Mouse (Mus musculus) gastrocnemius, adult 2 months (tissue): ENCODE measurements around the gene Gigyf2. TPM values are rescaled to one million over a fixed set of nuclear protein-coding genes. Genes with fewer than 3 reads are reported as not detected.
A peak's percentile ranks its signal among the peaks of the same experiment; 100 is the strongest.
"Not testable (repeated sequence)": the region's sequence is repeated elsewhere in the genome, so short reads cannot be mapped to it uniquely, and the experiment has no call there.

Experiments
- DNase-seq: peaks from one replicate; pipeline ENCODE4 v3.0.0; 2022
- H3K27ac ChIP-seq: fragments of 200-600 bp; 2 replicates; pipeline ENCODE4 v1.8.1; 2022; ENCODE audit warnings: mild to moderate bottlenecking
- H3K4me3 ChIP-seq: fragments of 200-600 bp; 2 replicates; pipeline ENCODE4 v1.8.1; 2022; ENCODE audit warnings: mild to moderate bottlenecking, moderate library complexity
- CTCF ChIP-seq: fragments of 200-600 bp; IDR thresholded peaks from 2 replicates; pipeline ENCODE4 v1.8.1; 2022; ENCODE audit warnings: antibody characterized with exemption, mild to moderate bottlenecking, moderate library complexity
- intact Hi-C: fragments of 180-260 bp; cut with DNase I; formaldehyde crosslinking; loops from one replicate; pipeline ENCODE4 v1.15.1; 2025
- total RNA-seq, 2 experiments: library from RNA; stranded (reverse); gene quantifications; 2 replicates each; pipeline ENCODE4 v1.2.3; 2021

Gigyf2 gene
- total RNA-seq, 2 experiments from 2014 or later = 38.2 to 40.2 TPM

- Histone ChIP-seq H3K4me3 (no peak overlapping the region), H3K27ac (no peak overlapping the region)
- DNase-seq = no peak
- TF ChIP-seq CTCF = no peak
- intact Hi-C loops = no loop called here
Observed at GRCm38 (mm10) chr1:87406012-87406411, 79.2 kb downstream of the Gigyf2 start.

DNA sequence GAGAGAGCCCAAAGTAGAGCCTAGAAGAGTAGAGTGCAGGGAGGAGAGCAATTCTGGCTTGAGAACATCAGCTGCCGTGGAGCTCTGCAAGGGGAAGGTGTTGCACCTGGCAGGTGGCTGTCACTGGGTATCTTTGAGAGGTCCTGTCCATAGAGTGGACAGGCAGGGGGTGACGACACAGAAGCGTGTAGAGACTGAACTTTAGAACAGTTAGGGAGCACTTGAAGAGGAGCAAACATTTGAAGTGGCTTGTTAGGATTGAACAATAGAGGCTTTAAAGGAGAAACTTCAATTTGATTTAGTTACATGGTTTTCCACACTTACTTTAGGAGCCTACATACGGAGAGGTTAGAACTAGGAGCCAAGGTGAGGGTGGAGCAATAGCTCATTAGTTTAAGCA is 82.6 kb downstream of the Gigyf2 start:
- Histone ChIP-seq H3K27ac (no peak overlapping the region), H3K4me3 (no peak overlapping the region)
- intact Hi-C loops = no loop called here
- no peak for TF ChIP-seq CTCF
- DNase-seq = no peak

DNA sequence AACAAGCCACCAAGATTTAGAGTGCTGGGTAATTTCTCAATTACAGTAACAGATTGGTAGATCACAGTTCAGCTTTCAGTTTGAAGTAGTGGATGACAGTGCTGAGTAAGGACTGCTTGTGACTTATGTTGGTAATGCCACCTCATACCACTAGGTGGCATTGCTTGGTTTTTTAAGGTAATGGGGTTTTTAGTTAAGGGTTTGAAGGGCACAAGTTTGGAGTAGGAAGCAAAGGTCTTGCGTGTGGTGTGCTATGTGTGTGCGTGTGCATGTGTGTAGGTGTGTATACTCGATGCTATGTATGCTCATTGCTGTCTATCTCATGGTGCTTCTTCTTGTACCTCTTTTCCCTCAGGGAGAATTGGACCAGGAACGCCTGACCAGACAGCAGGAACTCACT is 91.9 kb downstream of the Gigyf2 start:
- Histone ChIP-seq H3K27ac (no peak overlapping the region), H3K4me3 (no peak overlapping the region)
- DNase-seq = no peak
- intact Hi-C loops = no loop called here
- TF ChIP-seq CTCF = peak; percentile 76

GRCm38 (mm10) chr1:87435125-87435524 is 108.3 kb downstream of the Gigyf2 start:
- Histone ChIP-seq H3K27ac (peak overlapping the region; percentile 35; the same call in 1 of the 2 replicates), H3K4me3 (no peak overlapping the region)
- no peak for TF ChIP-seq CTCF
- no peak for DNase-seq
- intact Hi-C loops = no loop called here

- no peak for TF ChIP-seq CTCF
- intact Hi-C loops = no loop called here
Observed at GRCm38 (mm10) chr1:87436583-87436982, 109.8 kb downstream of the Gigyf2 start.

DNA sequence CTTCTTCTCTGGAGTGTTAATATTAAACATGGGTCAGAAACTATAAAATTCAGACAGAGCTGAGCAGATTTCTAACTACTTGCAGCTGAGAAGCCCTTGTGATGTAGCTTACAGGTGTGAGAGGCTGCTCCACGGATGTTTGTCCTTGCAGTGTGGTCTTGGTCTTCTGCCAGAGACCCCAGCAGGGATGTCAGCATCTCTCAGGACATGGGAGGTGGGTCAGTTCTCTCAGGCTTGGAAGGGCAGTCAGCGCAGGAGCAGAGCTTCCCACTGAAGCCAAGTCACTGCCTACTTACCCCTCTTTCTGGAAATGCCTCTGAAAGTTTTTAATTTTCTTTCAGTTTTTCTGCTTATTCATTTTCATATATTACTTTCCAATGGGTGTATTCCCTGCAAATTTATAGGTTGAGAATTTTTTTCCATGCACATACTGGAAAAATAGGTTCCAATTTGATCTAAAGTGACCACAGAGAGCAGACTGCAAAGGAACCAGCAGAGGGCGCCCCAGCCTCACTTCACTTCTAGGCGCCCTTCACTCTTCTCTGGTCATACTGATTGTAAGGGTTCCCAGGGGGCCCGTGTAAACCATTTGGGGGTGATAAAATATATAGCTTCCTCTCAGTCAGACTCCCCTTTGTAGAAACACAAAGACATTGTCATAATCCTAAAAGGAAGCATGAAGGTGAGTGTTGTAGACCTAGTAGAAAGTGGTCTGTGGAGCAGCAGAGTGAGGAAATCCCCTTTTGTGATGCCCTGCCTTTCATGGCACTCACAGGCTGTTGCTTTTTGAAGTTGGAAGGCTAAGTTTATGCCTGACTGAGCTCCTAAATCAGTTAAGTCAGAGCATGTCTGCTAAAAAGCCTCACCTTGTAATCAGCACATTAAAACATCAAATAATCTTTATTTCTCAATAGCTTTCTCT is 120.6 kb downstream of the Gigyf2 start:
- no peak overlapping the region for H3K27ac ChIP-seq
- DNase-seq = peak; percentile 68
- no peak overlapping the region for H3K4me3 ChIP-seq
- peak; percentile 96 for TF ChIP-seq CTCF
- intact Hi-C loops = loop anchor here (2.0 to 10.0 kb wide), 3 partner anchors 275 to 477 kb away; partner anchors contain the start of gene Atg16l1

More at GRCm38 (mm10) chr1:87436583-87436982, 109.8 kb downstream of the Gigyf2 start:
- Histone ChIP-seq H3K4me3 (no peak overlapping the region), H3K27ac (no peak overlapping the region)
- no peak for DNase-seq

DNA sequence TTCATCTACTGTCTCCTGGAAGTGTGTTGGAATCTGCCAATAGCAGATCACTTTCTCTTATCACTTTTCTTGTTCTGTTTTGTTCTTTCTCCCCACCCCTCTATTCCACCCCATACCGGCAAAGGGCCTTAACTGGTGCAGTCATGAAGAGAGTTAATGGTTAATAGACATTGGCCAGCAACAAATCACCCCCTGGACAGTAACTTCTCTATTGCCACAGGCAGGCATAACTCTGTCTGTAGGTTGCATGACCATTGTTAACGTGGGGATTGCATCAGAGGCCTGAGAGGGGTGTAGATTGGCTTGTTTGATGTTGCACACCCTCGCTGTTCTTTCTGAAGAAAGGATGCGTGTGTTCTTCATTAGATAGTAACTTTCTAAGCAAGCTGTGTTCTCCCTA is 122.6 kb downstream of the Gigyf2 start:
- Histone ChIP-seq H3K4me3 (no peak overlapping the region), H3K27ac (no peak overlapping the region)
- TF ChIP-seq CTCF = no peak
- no peak for DNase-seq
- intact Hi-C loops = loop anchor here (10.0 kb wide), 2 partner anchors 305 to 475 kb away; partner anchors contain the start of gene Atg16l1

GRCm38 (mm10) chr1:87456425-87456824 is 129.6 kb downstream of the Gigyf2 start:
- no peak for DNase-seq
- no peak for TF ChIP-seq CTCF
- Histone ChIP-seq H3K4me3 (no peak overlapping the region), H3K27ac (no peak overlapping the region)
- intact Hi-C loops = no loop called here

- H3K27ac ChIP-seq = no peak overlapping the region
- intact Hi-C loops = no loop called here
- H3K4me3 ChIP-seq = no peak overlapping the region
- no peak for TF ChIP-seq CTCF
- DNase-seq = no peak
Observed at GRCm38 (mm10) chr1:87458045-87458444, 131.2 kb downstream of the Gigyf2 start.

DNA sequence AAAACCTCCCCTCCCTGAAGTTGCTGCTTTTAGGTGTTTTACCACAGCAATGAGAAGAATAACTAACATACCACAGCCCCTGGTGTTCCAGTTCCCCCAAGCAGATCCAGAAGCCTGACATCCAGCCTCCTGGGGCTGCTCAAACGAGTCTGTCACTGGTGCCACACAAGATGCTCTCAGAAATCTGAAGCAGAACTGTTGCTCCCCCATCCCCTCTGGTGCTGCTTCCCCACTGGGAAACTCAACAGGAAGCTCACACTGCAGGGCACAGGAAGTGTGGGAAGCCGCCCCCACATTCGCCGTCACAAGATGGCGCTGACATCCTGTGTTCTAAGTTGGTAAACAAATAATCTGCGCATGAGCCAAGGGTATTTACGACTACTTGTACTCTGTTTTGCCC is 133.1 kb downstream of the Gigyf2 start:
- intact Hi-C loops, DNase-seq, H3K27ac ChIP-seq, H3K4me3 ChIP-seq: not testable (repeated sequence)

DNA sequence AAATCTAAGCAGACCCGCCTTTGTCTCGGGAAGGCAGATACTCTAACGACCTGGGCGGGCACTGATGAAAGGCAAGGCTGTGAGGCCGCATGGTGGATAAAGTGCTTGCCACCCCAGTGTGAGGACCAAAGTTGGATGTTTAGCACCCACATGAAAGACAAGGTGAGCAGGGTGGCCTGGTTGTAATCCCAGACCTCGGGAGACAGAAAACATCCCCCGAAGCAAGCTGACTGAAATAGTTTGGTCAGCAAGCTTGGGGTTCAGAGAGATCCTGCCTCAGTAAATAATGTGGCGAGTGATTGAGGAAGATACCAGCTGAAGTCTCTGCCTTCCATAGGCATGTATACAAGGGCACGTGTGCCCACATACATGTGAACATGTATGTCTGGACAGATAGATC is 140.7 kb downstream of the Gigyf2 start:
- Histone ChIP-seq H3K4me3 (no peak overlapping the region), H3K27ac (peak overlapping the region; percentile 56; the same call in 1 of the 2 replicates)
- no peak for DNase-seq
- no peak for TF ChIP-seq CTCF
- intact Hi-C loops = no loop called here

- no peak for DNase-seq
- intact Hi-C loops = no loop called here
- H3K4me3 ChIP-seq = no peak overlapping the region
- TF ChIP-seq CTCF = peak; percentile 32; the same call in 1 of the 2 replicates
- H3K27ac ChIP-seq = no peak overlapping the region
Observed at GRCm38 (mm10) chr1:87468321-87468720, 141.5 kb downstream of the Gigyf2 start.

DNA sequence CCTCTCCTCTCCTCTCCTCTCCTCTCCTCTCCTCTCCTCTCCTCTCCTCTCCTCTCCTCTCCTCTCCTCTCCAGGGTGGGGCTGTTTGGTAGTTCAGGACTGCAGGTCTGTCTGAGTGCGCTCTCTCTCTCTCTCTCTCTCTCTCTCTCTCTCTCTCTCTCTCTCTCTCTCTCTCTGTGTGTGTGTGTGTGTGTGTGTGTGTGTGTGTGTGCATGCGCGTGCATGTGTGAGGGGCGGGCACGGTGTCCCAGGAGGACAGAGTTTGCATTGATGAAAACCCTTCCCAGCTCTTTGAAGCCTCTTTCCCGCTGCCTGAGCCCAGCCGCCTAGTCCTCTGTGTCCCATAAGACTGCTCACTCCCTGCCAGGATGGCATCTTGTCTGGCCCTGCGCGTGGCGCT is 143.2 kb downstream of the Gigyf2 start, which contains the start of gene Snorc:
Gene Snorc (plus strand): TSS at position 301 of the 400 bp plus-strand sequence.
- H3K4me3 ChIP-seq, intact Hi-C loops, DNase-seq, H3K27ac ChIP-seq: not testable (repeated sequence)
